Mouse (Mus musculus) A20 (cell line): Measurements from ENCODE around the gene Ifrd2.

Experiments used
- DNase-seq: peaks from one replicate; pipeline ENCODE4 v3.0.0-alpha.2; 2011; ENCODE audit warnings: low read depth, low spot score

The Ifrd2 gene

DNA sequence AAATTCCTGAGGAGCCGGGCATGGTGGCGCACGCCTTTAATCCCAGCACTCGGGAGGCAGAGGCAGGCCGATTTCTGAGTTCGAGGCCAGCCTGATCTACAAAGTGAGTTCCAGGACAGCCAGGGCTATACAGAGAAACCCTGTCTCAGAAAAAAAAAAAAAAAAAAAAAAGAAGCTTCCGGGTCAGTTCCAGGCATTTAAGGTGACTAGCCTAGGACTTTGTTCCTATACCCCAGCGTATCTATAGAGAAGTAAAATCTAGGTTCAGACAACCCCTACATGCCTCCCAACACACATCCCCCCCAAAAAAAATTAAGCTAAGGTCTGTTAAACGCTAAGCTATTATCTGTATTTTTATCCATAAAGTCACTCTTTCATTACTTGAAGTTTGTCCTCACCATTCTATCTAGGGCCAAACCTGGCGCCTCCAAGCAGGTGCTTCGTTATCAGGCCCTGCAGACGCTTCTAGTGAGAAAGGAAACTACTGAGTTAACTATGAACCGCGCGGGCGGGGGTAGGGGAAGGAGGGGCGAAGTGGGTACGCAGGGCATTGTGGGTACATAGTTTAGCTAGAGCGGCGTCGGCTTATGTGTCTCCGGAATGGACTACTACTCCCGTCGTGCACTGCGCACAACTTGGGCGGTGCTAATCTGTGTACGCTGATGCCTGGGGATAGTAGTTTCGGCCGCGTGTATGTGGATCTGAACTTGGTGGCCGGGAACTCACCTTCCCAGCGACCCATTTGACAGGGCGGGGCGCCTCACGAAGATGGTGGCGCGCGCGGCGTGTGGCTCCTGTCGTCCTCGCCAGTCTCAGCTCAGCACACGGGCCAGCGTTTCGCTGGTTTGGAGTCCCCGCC is at the start of gene Ifrd2:
TSS of gene Ifrd2 (plus strand) at position 669 of the 859 bp plus-strand sequence.
- DNase-seq: peak; percentile 98

DNA sequence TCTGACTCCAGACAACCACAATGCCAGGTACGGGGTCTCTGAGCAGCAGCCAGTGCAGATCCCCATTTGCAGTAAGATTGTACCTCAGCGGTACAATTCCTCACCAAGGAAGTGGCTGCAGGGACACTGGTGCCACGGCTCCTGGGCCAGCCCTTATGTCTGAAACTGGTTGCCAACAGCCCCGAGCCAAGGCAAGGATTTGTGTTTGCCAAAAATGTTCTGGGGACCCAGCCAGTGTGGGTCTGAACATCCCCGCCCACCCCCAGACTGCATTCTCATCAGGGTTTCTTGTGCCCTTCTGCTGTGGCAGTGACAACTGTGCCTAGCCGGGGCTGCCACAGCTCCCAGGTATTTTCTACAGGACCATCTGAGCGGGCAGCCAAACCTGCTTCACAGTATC is 49.2 kb upstream of the Ifrd2 start:
- DNase-seq: no peak

DNA sequence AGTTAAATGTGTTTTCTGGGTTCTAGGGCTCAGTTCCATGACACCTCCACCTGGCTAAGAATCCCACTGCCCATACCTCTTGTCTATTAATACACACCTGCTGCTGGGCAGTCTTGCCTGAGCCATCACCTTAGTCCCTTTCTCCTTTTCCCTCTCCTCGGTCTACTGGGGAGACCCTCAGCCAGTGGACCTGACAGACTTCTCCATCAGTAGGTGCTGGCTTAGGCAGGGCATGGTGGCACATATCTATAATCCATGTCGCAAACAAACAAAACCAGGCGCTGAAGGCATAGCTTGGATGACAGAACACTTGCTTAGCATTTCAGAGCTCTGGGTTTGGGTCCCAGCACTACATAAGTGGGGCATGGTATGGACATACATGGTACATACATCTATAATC is 48.7 kb upstream of the Ifrd2 start:
- no peak for DNase-seq

DNA sequence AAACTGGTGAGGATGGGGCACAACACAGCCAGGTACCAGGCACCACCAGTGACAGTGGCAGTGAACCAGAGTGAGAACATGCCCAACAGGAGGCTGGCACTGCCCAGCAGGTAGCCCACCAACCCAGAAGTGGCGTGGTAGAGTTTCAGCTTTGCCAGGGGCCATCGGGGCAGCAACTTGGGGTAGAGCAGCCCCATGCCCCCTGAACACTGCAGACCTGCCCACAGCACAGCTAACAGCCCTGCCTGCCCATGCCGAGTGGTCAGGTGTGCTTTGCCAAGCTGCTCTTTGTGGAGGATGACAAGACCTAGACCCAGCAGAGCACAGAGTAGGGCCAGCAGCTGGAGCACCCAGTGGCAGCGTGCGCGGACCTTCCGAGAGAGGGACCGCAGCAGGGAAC is 47.5 kb upstream of the Ifrd2 start:
- no peak for DNase-seq

DNA sequence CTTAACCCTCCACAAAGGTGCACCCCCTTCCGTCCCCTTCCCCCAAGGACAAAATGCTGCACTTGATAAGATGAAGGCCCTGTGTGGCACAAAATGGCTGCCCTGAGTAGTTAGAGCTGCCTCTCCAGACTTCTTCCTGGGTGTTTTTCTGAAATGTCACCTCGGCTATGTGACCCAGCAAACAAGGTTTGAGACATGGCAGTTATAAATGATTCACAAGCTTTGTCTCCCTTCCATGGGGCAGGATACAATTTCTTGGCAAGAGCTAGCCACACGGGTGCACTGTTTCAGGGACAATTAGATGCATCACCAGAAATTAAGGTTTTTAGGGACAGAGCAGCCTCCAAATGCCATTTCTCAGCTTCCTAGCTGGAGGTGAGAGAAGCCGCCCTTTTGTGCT is 47.0 kb upstream of the Ifrd2 start:
- DNase-seq: no peak

DNA sequence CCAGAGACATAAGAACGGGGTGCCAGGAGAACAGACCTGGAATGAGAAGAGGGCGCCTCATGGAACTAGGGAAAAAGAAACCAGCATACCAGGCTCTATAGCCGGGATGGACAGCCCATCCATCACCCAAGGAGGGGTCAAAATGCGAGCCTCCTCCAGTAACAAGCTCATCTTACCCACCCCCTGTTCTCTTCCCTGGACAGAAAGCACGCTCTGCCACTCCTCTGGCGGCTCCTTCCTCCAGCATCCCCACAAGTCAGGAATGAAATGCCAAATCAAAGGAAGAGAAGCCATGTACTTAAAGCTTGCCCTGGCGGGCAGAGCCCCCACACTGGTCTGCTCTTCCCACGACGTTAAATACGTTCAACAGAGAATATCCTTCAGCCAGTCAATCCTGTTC is 46.4 kb upstream of the Ifrd2 start:
- no peak for DNase-seq

GRCm38 (mm10) chr9:107541474-107542351 is 45.7 kb upstream of the Ifrd2 start, which contains the start of the genes Cyb561d2 and Nprl2:
Gene Cyb561d2, minus strand, starts transcription at chr9:107542193.
Gene Nprl2, plus strand, starts transcription at chr9:107542226.
- DNase-seq: peak; percentile 96

GRCm38 (mm10) chr9:107542352-107542686 is 45.1 kb upstream of the Ifrd2 start:
- DNase-seq: no peak

DNA sequence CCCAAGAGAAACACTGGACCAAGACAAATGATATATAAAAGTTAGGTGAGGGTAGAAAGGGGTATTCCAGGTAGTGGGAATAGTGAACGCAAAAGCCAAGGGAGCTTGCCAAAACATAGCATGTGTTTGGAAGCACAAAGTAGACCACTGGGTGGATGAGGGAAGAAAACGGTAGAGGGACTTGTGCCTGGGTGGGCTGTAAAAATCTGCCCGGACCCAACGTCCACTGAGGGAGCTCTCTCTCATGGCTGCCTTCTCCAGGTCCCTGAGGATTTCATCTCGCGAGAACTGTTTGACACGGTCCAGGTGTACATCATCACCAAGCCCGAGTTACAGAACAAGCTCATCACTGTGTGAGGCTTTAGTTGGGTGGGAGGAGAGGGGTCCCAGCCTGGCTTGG is 44.7 kb upstream of the Ifrd2 start:
- DNase-seq: no peak

DNA sequence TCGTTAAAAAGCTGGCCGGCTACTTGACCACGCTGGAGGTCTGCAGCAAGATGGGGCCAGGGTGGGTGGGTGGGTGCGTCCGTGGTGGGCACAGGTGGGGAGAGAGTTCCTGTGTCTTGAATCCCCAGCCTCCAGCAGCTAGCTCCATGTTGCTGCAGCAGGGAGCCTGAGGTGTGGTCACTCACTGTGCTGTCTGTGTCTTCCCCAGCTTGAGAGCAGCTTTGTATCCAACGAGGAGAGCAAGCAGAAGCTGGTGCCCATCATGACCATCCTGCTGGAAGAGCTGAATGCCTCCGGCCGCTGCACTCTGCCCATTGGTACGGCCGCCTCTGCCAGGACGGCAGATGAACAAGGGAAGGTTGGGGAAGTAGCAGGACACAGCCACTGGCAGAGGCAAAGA is 44.1 kb upstream of the Ifrd2 start:
- no peak for DNase-seq

- DNase-seq: no peak
These were observed 43.2 kb upstream of the Ifrd2 start for GRCm38 (mm10) chr9:107544196-107544700.

DNA sequence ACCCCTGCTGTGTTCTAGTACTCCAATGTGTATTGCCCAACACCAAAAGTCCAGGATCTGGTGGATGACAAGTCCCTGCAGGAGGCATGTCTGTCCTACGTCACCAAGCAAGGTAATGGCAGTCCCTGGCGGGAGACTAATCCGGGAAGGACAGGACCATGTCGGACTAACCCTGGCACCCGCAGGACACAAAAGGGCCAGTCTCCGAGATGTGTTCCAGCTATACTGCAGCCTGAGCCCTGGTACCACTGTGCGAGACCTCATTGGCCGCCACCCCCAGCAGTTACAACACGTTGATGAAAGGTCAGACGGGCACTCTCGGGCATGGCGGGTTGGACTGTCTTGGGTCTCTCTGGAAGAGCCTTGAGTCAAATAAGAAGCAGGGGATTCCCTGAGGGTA is 42.7 kb upstream of the Ifrd2 start:
- no peak for DNase-seq

DNA sequence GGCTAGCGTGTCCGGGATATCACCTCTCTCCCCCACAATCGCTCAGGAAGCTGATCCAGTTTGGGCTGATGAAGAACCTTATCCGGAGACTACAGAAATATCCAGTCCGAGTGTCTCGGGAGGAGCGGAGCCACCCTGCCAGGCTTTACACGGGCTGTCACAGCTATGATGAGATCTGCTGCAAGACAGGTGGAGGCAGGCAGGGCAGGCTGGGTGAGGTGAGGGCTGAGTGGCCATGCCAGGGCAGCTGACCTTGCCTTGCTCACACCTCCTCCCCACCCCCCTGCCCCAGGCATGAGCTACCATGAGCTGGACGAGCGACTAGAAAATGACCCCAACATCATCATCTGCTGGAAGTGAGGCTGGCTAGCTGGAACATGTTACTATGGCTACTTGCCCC is 42.2 kb upstream of the Ifrd2 start:
- DNase-seq: no peak

DNA sequence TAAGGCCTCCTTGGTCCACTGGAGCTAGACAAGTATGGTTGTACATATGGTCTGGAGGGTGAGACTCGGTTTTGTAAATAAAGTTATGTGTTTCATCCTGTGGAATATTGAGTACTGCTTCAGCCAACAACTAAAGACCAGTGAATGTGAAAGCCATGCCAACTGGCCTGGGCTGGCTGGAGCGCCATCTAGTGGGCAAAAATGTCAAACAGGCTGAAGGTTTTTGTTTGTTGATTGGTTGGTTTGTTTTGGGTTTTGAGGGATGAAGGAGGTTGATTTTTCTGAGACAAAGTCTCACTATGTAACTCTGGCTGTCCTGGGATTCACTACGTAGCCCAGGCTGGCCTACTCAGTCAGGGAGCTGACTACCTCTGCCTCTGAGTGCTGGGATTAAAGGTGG is 41.8 kb upstream of the Ifrd2 start:
- peak; percentile 74 for DNase-seq

GRCm38 (mm10) chr9:107547026-107547425 is 40.4 kb upstream of the Ifrd2 start, which contains the start of gene Zmynd10:
Gene Zmynd10, plus strand, starts transcription at chr9:107547298.
- DNase-seq: peak; percentile 94

DNA sequence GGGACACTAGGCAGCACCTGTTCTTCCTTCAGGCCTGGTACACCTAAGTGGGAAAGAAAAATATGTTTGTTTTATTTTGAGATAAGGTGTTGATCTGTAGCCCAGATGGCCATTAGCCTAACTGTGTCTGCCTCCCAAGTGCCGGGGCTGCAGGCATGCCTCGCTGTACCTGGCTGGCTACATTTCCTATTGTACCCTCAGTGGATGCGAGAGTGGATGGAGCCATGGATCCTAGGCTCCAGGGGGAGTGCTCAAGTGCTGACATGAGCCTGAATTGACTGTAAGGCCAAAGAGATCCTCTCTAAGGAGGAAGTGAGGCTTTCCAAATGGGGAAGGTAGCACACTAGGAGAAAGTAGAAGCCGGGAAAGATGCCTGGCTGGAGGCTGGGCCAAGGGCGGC is 39.5 kb upstream of the Ifrd2 start:
- DNase-seq: no peak

GRCm38 (mm10) chr9:107548820-107549219 is 38.6 kb upstream of the Ifrd2 start:
- DNase-seq: no peak

DNA sequence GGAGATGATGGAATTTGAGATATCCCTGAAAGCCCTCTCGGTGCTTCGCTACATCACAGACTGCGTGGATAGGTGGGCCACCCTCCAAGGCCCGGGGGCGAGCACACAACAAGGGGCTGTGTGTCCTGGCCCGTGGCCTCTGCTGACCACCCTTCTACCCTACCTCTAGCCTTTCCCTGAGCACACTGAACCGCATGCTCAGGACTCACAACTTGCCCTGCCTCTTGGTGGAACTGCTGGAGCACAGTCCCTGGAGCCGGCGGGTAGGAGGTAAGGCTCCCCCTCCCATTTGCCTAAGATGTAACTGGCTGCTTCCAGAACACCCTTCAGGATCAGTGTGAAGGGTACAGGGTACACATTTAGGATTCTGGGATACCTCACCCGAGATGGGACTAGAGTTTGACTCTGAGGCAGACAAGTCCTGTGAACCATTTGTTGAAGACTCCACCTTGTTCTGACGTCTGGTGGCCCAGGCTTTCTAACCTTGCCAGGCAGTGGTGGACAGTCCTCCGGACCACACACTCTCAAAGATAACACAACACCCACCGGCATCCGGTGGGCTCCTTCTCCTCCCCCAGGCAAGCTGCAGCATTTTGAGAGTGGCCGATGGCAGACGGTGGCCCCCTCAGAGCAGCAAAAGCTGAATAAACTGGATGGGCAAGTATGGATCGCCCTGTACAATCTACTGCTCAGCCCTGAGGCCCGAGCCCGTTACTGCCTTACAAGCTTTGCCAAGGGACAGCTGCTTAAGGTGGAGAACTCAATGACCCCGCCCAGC is 38.0 kb upstream of the Ifrd2 start:
- DNase-seq: no peak

GRCm38 (mm10) chr9:107550491-107551116 is 36.8 kb upstream of the Ifrd2 start:
- DNase-seq: no peak

DNA sequence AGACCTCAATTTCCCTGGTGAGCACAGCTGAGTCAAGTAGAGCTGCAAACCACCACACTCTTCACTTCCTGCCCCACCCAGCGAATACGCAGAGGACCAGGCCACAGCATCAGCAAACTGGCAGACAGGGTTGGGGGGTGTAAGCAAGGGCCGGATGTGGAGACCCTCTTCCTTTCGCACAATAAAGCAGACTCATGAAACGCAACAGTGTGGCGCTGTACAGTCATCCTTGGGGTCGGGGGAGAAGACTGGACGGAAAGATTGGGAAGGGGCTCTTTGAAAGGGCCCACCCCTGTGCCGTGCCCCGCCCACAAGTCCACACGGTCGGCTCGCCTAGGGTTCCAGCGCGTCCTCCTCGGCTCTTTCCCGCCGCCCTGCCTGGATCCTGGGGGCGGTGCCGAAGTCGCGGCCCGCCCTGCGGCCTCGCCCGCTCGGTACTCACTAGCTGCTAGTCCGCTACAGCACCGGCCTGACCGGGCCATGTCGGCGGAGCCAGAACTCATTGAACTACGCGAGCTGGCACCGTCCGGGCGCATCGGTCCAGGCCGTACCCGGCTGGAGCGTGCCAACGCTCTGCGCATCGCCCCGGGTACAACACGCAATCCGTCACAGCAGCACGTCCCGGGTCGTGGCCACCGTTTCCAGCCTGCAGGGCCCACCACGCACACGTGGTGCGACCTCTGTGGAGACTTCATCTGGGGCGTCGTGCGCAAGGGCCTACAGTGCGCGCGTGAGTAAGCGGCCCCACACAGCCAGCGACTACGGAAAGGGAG is 36.1 kb upstream of the Ifrd2 start, which contains the start of gene Rassf1:
TSS of gene Rassf1 (plus strand) at position 439 of the 773 bp plus-strand sequence.
- no peak for DNase-seq
